Mouse (Mus musculus): Measurements from ENCODE around the gene Hdhd5. TPM values are rescaled to one million over a fixed set of nuclear protein-coding genes. Genes with fewer than 3 reads are reported as not detected.

Gene Hdhd5
- polyA plus RNA-seq, 1 experiment = 17.4 TPM

DNA sequence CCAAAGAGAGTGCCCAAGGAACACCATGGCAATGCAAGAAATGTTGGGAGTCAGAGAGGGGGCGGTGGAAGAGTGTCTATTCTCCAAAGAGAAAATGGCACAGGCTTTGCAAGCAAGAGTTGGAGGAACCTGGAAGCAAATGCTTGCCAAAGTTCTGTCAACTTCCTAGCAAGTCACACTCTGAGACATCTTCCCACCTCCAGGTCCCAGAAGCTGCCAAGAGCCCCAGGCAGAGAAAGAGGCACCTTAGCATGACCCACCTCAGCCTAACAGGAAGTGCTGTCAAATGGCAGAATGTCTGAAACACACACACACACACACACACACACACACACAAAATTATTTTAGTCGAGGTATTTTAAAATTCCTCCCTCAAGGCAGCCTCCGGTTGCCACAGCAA is 27.1 kb downstream of the Hdhd5 start:
- no peak for TF ChIP-seq GATA1 (IDR thresholded peaks at IDR 0.05; ENCODE audit: low read length)

DNA sequence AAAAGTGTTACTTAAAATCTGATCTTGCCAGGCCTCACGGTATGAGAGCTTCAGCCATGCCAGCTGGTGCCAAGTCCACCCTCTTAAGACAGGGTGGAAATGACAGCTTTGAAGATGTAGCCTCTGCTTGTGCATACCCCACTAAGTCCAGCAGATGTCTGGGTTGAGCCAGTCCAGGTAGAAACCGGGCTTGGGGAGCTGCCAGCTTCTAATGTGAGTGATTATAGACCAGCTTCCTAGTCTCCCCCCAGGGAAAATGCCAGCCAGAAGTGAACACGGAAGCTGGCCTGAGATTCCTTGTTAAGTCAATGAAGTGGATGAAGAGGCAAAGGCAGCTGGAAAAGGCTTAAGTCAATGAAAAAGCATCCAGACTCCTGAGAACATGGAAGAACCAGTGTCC is 34.6 kb downstream of the Hdhd5 start:
- no peak for TF ChIP-seq GATA1 (IDR thresholded peaks at IDR 0.05; ENCODE audit: low read length)

DNA sequence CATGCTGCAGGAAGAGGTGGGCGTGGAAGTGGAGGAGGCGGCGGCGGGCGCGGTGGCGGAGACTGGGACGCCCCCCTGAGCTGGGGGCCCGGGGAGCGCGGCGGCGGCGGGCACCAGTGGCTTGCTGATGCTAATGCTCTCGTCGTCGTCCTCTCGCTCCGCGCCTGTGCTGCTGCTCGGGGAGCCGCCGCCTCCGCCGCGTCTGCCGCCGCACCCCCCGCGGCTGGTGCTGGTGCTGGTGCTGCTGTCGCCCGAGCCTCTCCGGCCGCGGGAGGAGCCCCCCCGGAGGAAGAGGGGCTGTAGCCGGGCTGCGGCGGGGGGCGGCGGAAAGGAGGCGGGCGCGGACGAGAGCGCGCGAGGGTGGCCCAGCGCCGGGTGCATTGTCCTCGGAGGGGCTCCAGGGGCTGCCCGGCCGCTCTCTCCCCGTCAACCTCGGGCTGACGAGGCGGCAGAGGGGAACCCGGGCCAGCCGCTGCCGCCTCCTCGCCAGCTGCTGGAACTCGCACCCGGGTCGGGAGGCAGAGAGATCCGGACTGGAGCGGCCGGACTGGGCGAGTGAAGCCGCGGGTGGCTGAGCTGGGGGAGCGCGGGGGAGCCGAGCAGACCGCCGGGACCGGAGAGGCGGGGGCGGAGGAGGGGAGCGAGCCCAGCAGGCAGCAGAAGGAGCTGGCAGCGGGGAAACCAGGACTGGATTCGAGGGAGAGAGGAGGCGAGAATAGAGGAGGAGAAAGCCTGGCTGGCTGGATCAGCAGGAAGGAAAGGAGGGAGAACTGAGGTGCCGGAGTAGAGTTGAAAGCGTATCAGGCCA is 37.5 kb downstream of the Hdhd5 start, which contains the start of gene Tmem121b:
Tmem121b (minus strand) TSS at position 434 of the 808 bp plus-strand sequence.
- TF ChIP-seq GATA1 (IDR thresholded peaks at IDR 0.05; ENCODE audit: low read length) = no peak

DNA sequence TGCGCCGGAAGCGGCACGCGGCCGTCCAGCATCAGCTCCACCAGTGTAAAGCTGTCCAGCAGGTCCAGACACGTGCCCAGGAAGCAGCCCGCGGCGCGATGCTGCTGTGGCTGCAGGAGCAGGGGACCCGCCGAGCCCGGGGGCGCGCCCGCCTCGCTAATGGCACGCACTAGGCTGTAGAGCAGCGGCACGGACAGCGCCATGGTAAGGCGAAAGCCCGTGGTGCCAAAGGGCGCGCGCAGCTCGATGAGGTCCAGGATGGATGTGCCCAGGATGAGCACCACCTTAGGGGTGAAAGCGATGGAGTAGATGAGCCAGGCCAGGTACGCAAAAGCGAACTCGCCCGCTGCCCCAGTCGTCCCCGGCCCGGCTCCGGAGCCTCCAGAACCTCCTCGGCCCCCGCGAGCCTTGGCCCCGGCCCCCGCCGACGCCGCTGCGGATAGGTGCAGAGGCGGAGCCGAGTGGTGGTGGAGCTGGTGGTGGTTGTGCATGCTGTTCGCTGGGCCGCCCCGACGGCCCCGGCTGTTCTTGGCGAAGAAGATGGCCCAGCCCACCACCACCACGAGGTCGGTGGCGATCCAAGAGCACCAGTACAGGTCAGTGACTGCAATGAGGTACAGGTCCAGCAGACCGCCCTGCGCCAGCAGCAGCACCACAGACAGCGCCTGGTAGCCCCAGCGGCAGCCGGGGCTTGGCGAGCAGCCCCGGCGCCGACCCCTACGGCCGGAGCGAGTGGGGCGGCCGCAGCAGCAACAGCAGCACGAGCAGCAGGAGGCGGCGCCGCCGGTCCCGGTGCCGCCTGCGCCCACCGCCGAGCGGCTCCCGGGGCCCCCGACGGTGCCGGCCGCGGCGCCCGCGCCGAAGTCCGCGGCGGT is 38.4 kb downstream of the Hdhd5 start:
- TF ChIP-seq GATA1 (IDR thresholded peaks at IDR 0.05; ENCODE audit: low read length) = no peak

DNA sequence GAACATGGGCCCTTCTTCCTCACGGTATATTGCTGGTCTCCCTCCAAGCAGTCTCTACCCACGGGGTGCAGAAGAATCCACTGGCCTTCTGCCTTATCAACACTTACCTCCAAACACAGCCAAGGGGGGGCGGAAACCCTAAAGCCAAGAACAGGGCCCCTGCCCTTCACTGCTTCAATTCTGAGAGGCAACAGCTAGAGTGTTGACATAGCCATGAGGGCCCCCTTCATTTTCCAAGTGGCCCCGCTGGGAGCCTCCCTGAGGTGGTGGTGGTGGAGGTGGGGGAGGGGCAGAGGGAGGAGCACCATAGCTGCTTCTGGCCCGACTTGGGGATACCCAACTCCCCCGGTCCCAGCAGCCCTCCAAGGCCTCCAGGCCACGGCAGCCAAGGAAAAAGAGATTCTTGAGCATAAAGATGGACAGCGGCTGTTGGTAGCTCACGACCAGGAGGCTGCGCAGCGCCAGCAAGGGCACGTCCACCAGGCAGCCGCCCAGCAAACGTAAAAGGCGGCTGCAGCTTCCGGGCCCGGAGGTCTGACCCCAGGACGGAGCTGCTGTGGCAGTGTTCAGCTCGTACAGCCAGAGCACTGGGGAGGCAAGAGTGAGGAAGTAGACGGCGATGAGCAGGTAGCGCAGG is 39.1 kb downstream of the Hdhd5 start:
- no peak for TF ChIP-seq GATA1 (IDR thresholded peaks at IDR 0.05; ENCODE audit: low read length)

DNA sequence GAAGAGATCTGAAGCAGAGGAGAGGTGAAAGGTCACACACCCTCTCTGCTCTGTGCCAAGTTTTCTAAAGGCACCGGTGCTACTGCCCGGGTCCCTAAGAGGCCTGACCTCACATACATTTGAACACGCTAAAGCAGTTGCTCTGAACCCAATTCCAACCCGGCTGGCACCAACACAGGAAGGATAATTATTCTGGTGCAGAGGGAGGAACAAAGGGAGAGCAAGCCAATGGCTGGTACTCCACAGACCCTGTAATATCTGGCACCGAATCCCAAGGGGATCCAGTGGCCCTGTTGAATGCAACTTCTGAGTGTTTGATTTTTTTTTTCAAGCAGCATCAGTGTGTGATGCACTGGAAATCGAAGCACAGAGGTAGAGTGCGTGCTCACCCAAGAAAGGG is 40.1 kb downstream of the Hdhd5 start:
- no peak for TF ChIP-seq GATA1 (IDR thresholded peaks at IDR 0.05; ENCODE audit: low read length)

DNA sequence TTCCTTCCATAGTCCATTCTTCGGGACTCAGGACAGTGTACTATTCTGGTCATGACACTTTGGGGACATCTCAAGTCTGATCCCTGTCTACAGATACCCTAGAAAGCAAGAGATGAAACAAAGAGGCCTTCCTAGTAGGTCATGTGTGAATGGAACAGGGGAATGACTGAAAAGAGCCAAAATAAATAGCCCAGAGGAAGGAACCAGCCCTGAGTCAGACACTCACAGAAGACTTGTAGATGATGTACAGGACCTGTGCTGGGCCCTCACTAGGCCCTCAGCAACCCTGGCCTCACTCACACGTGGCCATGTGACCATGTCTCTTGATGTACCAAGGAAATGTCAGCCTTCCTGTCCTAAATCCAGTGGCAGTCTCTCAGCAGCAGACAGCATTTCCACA is 41.7 kb downstream of the Hdhd5 start:
- TF ChIP-seq GATA1 (IDR thresholded peaks at IDR 0.05; ENCODE audit: low read length) = no peak

DNA sequence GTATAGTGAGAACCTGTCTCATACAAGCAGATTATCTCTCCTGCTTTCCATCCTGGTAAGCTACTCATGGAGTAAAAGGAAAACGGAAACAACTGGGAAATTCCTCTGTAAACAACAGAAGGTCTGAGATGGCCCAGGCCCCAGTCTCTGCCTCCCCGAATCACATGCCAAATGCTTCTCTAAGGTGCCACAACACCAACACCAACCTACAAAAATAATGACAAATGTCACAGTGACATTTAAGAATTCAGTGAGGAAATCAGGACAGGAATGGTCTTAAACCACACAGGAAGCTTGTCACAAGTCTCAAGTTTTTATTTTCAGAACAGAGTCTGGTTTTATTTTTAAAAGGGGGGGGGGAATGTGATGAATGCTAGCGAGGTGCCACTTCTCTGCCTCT is 42.5 kb downstream of the Hdhd5 start:
- no peak for TF ChIP-seq GATA1 (IDR thresholded peaks at IDR 0.05; ENCODE audit: low read length)

DNA sequence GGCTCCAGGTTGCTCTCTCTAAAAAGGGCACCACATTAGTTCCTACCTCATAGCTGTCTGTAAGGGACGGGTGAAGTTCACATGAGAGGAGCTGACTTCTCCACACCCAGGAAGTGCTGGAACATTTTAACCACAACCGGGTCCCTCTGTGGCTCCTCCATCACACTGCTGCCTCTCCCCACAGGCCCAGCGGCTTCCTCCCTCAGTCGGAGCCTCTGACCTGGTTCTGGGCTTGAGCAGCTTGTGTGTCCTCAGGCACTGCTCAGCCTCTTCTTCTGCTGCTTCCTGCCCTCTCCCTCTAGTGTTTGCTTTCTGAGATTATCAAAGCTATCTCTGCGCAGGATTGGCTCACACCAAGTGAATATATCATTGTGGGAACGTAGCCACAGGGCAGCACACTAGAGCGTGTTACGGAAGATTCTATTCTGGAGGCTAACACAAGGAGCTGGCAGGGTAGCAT is 45.0 kb downstream of the Hdhd5 start:
- TF ChIP-seq GATA1 (IDR thresholded peaks at IDR 0.05; ENCODE audit: low read length) = no peak

DNA sequence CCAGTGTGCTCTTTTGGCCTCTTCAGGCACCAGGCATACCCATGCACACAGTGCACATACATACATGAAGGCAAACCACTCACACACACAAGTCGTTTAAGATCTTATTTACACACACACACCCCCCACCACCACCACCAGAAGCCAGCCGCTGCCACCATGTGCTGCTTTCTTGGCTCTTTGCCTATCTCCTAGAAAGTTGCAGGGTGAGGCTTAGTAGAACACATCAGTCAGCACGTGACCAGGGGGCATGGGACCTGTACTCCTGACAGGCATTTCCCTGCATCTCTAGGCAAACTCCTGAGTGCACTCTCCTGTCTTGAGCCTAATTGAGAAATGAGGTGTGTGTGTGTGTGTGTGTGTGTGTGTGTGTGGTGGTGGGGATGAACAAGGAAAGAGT is 46.1 kb downstream of the Hdhd5 start:
- no peak for TF ChIP-seq GATA1 (IDR thresholded peaks at IDR 0.05; ENCODE audit: low read length)

DNA sequence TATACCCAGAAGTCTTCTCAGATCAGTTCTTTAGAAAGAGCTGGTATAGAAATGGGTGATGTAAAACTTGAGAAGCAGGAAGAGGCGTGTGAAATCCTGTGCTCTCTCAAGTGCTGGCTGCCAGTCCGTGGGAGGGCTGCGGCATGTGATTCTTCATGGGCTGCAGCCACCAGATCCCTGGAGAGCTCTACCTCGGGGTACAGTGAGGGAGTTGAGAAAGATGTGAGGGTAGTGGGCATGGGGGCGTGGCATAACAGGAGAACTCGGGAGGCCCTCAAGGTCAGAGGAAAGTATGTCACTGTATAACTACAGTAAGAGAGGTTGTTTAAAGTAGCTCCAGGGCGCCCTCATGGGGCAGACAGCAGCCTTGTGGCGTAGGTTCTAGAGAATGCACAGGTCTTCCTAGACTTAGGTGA is 47.9 kb downstream of the Hdhd5 start:
- TF ChIP-seq GATA1 (IDR thresholded peaks at IDR 0.05; ENCODE audit: low read length) = no peak

DNA sequence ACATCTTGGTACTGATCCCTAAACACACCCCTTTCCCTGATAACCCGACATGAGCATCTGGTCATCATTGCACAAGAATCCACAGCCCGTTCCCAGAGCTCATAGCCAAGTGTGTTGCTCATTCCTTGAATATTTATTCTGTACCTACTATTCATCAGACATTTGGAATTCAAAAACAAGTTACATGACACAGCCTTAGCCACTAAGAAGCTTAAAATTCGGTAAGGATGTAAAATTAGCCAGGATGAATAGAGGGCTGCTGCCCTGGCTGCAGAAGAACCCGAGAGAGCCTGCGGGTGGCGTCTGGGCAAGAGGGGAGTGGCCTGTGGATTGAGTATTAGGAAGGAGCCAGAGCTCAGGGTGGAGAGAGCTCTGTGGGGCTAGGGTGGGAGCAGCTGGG is 48.4 kb downstream of the Hdhd5 start:
- TF ChIP-seq GATA1 (IDR thresholded peaks at IDR 0.05; ENCODE audit: low read length) = no peak

DNA sequence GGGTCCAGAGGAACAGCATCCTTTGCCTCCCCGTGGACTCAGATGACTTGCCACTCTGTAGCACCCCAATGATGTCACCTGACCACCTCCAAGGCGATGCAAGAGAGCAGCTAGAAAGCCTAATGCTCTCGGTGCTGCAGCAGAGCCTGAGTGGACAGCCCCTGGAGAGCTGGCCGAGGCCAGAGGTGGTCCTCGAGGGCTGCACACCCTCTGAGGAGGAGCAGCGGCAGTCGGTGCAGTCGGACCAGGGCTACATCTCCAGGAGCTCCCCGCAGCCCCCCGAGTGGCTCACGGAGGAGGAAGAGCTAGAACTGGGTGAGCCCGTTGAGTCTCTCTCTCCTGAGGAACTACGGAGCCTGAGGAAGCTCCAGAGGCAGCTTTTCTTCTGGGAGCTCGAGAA is 49.1 kb downstream of the Hdhd5 start:
- TF ChIP-seq GATA1 (IDR thresholded peaks at IDR 0.05; ENCODE audit: low read length) = no peak

DNA sequence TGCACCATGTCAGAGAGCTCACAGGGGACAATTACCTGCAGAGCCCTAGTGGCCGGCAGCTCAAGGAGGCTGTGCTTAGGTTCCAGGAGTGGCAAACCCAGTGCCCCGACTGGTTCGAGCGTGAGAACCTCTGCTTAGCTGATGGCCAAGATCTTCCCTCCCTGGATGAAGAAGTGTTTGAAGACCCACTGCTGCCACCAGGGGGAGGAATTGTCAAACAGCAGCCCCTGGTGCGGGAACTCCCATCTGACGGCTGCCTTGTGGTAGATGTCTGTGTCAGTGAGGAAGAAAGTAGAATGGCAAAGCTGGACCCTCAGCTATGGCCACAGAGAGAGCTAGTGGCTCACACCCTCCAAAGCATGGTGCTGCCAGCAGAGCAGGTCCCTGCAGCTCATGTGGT is 49.6 kb downstream of the Hdhd5 start:
- no peak for TF ChIP-seq GATA1 (IDR thresholded peaks at IDR 0.05; ENCODE audit: low read length)

DNA sequence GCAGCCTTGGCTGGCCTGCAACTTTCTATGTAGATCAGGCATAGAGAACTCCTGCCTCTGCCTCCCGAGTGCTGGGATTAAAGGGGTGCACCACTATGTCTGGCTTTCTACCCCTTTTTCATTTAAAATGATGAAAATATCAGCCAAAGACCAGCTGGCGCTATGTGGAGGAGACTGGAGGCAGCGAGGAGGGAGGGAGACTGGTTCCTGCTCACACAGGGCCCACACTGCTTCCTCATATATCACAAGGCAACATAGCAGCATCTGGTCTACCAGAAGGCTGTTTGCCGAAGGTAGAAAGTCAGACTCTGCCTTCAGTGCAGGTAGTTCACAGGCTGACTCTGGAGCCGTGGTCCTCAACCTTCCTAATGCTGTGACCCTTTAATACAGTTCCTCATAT is 50.8 kb downstream of the Hdhd5 start:
- TF ChIP-seq GATA1 (IDR thresholded peaks at IDR 0.05; ENCODE audit: low read length) = no peak

DNA sequence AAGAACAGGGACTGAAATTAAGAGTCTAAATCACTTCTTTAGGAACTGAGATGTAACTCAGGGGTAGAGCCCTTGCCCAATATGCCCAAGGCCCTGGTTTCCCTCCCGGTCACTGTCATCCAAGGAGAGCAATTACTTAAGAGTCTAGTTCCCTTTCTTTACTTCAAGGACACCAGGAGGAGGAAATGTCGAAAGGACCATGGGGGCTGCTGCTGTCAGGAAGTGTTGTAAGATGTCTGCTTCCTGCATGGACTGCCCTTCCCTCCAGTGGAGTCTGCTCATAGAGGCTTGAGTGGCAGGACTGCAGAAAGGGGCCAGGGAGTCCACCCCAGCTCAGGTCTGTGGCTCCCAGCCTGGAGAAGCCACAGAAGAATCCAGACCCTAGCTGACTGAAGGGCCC is 51.8 kb downstream of the Hdhd5 start:
- no peak for TF ChIP-seq GATA1 (IDR thresholded peaks at IDR 0.05; ENCODE audit: low read length)
